Mouse (Mus musculus) WW6 (cell line): ENCODE data around the gene Kctd14.
"Not testable (repeated sequence)": the region's sequence is repeated elsewhere in the genome, so short reads cannot be mapped to it uniquely, and the experiment has no call there.

Experiments
- DNase-seq: peaks from one replicate; pipeline ENCODE4 v3.0.0-alpha.2; 2013; ENCODE audit warnings: low read depth, low spot score

Kctd14 gene

DNA sequence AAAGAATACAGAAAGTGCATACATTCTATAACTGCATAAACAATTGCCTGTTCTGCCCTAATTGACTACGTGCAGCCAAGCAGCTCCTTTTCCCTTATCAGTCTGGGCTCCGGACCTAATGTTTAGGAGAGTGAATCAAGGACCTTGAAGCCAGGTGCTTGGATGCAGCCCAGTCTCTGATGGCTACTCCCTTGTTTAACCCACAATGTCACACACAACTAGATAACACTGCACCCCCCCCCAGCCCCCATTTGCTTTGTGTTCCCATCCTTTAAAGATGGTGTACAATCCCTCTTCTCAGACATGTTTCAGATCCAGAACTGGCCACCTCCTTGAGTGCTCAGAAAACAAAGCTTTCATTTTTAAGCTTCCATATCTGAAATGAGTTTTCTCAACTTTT, at the start of gene Kctd14:
Gene Kctd14, plus strand, starts transcription at position 301 of the 400 bp plus-strand sequence.
- not testable (repeated sequence) for DNase-seq

DNA sequence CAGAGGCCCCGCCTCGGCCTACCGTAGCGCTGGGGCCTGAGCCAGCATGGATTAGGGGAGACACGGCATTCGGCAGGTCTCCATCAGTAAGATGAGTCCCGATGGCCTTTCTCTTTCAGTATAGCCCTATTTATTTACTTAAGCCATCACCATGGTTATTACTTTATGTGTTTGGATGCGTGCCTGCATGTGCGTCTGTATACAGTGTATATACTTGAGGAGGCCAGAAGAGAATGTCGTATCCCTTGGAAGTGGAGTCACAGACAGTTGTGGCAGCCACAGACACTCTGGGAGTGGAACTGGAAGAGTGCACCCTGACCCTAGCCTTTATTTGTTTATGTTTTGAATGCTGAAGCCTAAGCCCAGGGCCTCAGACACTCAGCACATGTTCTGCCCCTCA, 44.0 kb upstream of the Kctd14 start:
- DNase-seq = no peak

DNA sequence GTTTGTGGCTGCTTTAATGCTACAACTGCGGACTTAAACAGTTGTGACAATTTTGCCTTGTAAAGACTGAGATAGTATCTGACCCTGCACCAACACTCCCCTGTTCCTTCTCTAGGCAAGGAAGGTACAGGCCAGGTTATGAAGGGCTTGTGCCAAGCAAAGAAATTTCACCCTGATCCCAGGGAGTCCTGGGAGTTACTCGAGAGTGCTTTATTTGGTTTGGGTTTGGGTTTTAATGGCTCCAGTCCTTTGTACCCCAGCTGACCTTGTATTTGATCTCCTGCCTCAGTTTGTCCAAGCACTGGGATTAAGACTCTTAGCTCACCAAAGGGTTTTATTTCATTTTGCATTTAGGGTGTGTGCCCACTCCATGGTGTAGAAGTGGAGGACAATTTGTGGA, 40.0 kb upstream of the Kctd14 start:
- no peak for DNase-seq

GRCm38 (mm10) chr7:97411575-97411974, 39.5 kb upstream of the Kctd14 start:
- DNase-seq = no peak

- DNase-seq = no peak
Observed at GRCm38 (mm10) chr7:97413981-97414380, 37.1 kb upstream of the Kctd14 start.

- no peak for DNase-seq
Observed at GRCm38 (mm10) chr7:97414426-97414825, 36.7 kb upstream of the Kctd14 start.

GRCm38 (mm10) chr7:97414915-97415687, 36.0 kb upstream of the Kctd14 start:
- DNase-seq = no peak

DNA sequence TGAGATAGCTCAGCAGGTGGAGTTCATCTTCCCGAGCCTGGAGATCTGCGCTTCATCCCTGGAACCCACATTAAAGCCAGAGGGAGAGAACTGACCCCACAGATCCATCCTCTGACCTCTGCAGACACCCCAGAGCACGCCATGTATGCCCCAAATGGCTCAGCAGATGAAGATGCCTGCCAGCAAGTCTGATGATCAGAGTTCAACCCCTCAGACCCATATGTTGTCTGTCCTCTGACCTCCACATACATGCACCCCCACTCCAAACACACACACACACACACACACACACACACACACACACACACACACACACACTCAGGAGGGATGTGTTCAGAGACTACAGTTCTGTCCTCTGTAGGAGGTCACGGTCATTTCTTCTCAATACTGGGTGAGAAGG, 34.6 kb upstream of the Kctd14 start:
- DNase-seq = no peak

GRCm38 (mm10) chr7:97416906-97417777, 34.0 kb upstream of the Kctd14 start, which contains the start of gene Thrsp:
TSS of gene Thrsp (minus strand) at chr7:97417730.
- DNase-seq = no peak

GRCm38 (mm10) chr7:97418717-97419116, 32.4 kb upstream of the Kctd14 start:
- DNase-seq = no peak

DNA sequence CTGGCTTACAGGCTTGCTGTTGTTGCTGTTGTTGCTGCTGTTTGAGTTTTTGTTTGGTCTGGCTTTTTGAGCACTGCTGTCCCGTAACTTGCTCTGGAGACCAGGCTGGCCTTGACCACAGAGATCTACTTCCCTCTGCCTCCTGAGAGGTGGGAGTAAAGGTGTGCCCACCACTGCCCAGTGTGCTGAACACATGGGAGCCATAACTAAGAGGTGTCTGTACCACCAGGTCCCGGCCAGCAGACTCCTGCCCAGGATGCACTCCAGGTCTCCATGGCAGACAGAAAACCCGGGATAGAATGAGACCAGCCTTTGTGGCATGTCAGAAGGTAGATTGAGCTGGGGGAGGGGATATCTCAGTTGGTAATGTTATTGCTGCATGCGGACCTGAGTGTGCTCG, 32.0 kb upstream of the Kctd14 start:
- DNase-seq = no peak

DNA sequence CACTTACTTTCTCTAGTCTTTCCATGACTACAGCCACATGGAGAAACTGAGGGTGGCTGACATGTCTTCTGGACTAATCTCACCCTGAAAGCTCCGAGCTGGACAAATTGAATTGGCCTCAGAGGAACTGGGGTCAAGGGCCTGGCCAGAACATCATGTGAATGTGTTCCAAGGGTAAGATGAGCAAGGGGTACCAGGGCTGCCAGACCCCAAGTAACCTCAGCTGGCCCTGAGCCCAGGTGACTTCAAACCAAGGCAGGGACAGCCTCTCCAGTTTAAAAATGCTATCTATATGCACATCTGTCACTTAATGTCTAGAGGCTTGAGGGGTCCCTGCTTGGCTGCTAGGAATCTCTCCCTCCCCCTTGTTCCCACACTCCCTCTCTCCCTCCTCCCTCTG, 30.7 kb upstream of the Kctd14 start:
- no peak for DNase-seq

- no peak for DNase-seq
Observed at GRCm38 (mm10) chr7:97420958-97421651, 30.0 kb upstream of the Kctd14 start.

- no peak for DNase-seq
Observed at GRCm38 (mm10) chr7:97423754-97424153, 27.4 kb upstream of the Kctd14 start.

GRCm38 (mm10) chr7:97424621-97425245, 26.4 kb upstream of the Kctd14 start:
- DNase-seq = no peak

- DNase-seq = no peak
Observed at GRCm38 (mm10) chr7:97426566-97426965, 24.6 kb upstream of the Kctd14 start.

GRCm38 (mm10) chr7:97427296-97427695, 23.8 kb upstream of the Kctd14 start:
- no peak for DNase-seq

DNA sequence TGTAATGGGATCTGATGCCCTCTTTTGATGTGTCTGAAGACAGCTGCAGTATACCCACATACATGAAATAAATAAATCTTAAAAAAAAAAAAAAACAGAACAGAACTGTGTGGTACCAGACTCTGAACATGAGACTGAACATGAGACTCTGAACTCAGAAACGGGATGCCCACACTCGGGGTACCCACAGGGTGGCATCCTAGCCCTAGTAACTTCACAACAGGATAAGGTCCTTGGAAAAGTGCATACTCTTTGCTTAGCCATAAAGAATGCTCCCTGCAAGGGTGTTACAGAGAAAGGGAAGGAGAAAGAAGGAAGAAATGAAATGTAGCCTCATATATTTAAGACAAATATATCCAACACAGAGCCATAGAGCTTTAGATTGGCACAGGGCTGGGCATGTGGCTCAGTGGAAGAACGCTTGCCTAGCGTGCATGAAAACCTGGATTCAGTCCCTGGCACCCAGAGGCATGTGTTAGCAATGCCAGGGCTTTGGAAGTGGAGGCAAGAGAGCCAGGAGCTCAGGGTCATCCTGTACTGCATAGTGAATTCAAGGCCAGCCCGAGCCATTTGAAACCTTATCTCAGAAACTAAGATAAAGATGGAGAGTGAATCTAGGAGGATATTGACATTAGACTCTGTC, 23.2 kb upstream of the Kctd14 start:
- DNase-seq = no peak

GRCm38 (mm10) chr7:97429705-97430104, 21.4 kb upstream of the Kctd14 start:
- peak; percentile 81 for DNase-seq

DNA sequence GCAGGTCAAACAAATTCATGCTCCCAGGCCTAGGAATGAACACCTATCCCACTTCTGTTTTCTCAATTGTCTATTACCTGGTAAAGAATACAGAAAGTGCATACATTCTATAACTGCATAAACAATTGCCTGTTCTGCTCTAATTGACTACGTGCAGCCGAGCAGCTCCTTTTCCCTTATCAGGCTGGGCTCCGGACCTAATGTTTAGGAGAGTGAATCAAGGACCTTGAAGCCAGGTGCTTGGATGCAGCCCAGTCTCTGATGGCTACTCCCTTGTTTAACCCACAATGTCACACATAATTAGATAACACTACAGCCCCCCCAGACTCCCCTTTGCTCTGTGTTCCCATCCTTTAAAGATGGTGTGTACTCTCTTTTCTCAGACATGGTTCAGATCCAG, 17.6 kb upstream of the Kctd14 start:
- DNase-seq = not testable (repeated sequence)

DNA sequence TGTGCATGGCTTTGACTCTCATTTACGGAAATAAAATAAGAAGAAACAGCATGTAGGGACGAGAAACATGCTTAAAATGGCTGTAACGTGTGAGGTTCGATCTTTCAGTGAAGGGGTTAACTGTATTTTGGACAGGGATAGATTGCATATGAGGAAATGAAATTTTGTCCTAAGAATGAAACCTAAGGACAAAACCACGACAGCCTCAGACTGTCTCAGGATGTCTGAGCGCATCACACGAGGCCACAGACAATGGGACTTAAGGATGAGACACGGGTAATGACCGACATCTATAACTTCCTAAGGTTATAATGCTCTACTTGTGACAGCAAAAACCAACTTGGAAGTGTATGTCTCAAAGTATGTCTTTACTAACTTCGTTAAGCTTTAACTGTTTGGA, 16.6 kb upstream of the Kctd14 start:
- DNase-seq = no peak
